Mouse (Mus musculus): ENCODE measurements at regions not wholly inside any gene's neighbourhood (a gene's known extent, or its start where the extent isn't known, plus 50 kb on each side); places are given as distances from the start of the nearest gene placed in this dataset.

DNA sequence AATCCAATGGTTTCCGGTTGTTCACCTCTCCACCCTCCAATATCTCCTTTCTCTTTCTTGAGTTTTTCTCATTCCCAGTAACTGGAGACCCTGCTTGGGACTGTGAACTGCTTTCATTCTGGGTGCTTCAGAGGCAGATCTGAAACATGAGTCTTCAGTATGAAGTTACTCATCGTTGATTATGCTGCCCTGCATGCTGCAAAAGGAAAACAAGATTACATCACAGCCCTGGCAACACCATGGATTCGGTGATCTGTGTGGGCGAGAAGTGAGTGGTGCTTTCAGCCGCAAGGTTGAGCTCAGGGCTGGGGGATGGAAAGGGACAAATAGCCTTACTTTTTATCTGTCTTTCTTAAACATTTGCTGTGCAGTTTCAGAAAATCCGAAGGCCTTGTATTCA, 164.8 kb upstream of the Dpt start:
- DNase-seq (ENCODE audit: low read depth, low spot score) = peak; percentile 54

DNA sequence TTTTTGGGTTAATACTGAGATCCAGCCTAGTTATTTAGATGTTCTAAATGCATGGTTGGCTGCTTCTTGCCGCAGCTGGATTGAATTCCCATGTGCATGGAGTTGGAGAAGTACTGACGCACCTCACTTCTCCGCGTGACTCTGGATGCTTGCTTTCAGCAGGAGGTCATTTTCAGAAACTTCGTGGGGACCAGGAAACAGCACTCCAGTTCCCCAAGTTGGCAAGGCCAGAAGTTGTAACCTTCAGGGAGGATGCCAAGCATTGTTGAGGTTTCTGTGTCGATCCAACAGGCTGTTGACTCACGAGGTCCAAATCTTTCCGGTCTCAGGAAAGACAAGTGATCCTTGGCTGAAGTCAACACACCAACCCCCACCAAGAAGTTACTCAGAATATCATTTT, 167.6 kb upstream of the Dpt start:
- DNase-seq (ENCODE audit: low read depth, low spot score) = peak; percentile 44

DNA sequence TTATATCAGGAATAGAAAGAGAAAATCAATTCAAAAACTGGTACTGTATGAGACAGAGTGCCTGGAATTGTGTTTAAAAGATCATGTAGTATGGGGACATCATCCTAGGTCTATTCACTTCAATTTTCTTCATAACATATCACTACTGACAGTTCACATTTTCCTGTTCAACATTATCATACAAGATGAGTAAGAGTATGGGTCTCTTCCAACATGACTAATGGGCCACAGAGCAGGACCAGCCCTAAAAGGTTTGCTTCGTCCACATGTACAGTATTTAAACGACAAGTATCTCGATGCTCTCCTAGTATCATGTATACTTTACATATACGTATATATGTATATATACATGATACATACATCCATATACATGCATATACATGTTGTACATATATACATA, 164.8 kb upstream of the Atp1b1 start:
- peak; percentile 20 for DNase-seq (ENCODE audit: low read depth, low spot score)

DNA sequence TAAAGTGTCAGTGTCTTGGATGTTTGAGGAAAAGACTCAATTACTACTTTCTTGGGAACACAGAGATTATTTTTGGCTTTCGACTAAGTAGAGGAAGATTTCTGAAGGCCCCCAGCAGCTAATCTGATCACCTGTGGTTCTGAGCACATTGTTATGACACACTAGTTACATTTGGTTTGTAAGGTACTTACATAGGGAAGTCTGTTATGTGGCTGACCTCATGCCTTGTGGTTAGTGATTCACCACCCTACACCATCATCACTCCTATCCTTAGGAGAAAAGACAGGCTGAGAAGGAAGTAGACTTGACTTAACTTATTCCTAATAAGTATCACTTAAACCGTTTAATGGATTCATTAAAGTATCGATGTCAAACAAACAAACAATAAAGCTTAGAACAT, 164.3 kb upstream of the Atp1b1 start:
- DNase-seq (ENCODE audit: low read depth, low spot score) = no peak

DNA sequence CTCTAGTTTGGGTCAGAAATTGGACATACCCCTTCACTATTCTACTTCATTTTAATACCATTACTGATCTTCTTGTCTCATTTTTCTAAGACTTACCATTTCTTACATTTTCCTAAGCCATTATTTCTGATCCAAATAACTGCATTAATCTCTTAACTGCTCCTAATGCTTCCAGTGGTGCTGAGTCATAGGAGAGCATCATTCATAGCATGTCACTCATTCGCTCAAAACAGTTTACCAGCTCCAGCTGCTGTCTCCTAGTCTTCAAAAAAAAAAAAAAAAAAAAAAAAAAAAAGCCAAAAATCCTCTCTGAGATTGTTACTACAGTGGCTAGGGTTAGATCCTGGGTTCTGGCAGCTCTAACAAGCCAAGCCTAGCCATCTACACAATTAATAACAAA, 162.0 kb upstream of the Atp1b1 start:
- DNase-seq (ENCODE audit: low read depth, low spot score) = no peak

DNA sequence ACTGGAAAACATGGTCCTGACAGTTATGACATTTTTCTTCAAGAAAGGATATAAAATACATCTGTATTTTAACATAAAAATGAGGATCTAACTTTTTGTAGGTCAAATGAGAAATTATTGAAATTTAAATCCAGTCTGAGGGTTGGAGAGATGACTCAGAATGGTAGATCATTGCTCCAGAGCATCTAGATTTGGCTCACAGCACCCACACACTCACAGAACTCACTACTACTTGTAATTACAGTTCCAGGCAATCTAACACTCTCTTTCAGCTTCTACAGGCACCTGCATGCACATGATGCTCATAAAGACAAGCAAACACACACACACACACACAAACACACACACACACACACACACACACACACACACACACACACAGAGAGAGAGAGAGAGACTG, 159.7 kb upstream of the Atp1b1 start:
- no peak for DNase-seq (ENCODE audit: low read depth, low spot score)

DNA sequence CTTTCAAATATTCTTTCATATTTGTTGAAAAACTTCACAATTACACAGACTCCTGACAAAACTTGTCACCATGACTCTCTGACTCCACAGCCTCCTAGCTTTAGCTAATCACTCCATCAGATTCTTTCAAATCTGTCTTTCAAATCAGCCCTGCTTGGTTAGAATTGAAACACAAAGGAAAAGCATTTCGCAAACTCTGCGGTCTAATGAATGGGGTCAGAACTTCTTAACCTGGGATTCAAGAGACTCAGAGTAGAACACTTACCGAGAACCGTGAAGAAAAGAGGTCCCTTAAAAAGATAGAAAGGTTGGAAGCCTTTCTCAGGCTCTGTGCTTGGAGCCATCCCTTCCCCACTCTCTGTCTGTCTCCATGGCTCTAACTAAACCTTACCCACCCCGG, 148.9 kb upstream of the Atp1b1 start:
- no peak for DNase-seq (ENCODE audit: low read depth, low spot score)

DNA sequence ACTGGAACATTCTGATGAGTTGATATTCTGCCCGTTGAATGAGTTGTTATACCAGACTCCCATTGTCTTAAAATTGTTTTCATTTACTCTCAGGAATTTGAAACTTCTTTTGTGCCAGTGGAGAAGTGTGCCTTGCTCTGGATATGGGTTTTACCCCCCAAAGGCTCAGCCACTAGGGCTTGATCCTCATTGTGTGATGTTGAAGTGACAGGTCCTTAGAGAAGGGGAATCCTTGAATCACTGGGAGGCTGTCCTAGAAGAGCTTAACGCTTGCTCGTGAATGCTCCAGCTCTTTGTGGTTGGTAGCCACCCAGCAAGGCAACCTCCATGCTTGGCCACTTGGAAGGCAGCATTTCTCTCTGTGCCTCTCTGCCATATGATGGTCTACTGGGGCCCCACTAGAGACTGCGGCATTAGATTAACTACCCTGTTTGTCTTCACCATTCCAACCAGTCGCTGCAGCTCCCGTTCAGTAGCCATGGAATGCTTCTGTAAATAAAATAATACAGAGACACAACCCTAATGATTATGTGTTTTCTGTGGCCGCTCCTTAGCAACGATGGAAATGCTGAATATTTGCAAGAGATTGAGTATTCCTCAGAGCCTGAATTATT, 148.1 kb upstream of the Atp1b1 start:
- no peak for DNase-seq (ENCODE audit: low read depth, low spot score)

DNA sequence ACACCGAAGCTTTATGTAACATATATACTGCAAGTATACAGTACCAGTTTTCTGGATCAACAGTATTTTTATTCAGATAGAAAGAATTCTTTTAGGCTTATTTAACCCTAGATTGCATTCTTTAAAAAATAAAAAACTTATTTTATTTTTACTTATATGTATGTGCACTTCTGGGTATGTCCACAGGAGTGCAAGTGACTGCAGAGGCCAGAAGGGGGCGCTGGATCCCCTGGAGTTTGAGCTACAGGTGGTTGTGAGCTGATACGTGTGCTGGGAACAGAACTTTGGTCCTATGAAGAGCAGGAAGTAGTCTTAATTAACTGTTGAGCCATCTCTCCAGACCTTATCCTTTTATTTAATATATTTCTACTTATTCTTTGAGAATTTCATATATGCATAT, 145.3 kb upstream of the Atp1b1 start:
- DNase-seq (ENCODE audit: low read depth, low spot score) = no peak

DNA sequence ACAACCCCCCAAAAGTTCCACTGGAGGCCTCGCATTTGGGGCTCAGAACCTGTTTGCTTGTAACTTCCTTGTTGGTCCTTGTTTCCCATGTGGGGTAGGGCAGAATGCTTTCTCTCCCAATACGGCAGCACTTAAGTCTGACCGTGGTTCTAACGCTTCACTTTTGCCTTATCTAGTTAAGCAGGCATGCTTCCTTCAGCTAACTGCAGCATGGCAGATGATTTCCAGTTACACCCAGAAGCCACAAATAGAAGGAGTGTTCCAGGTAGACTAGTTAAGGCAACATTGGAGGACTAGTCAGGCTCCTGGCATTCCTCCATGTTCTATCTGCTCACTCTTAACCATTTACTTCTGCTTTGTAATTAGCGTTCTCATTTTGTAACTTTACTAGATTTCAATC, 144.4 kb upstream of the Atp1b1 start:
- no peak for DNase-seq (ENCODE audit: low read depth, low spot score)

DNA sequence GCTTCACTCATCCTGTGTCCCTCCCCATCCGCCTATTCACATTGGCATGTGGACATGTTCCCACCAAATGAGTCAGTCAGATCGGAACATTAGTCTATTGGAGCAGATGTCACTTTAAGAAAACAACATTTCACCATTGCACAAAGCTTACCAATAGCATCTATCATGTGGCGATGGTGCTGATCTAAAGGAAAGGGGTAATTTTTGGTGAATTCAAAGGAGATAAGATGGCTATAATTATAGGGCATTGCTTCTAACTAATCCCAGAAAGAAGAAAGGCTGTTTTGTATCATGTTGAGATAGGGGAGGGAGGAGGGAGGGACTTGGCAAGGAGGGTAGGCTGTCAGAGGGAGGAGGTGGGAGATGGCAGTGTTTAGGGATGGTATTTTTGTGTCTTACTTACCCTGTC, 132.1 kb upstream of the Atp1b1 start:
- DNase-seq (ENCODE audit: low read depth, low spot score) = no peak

DNA sequence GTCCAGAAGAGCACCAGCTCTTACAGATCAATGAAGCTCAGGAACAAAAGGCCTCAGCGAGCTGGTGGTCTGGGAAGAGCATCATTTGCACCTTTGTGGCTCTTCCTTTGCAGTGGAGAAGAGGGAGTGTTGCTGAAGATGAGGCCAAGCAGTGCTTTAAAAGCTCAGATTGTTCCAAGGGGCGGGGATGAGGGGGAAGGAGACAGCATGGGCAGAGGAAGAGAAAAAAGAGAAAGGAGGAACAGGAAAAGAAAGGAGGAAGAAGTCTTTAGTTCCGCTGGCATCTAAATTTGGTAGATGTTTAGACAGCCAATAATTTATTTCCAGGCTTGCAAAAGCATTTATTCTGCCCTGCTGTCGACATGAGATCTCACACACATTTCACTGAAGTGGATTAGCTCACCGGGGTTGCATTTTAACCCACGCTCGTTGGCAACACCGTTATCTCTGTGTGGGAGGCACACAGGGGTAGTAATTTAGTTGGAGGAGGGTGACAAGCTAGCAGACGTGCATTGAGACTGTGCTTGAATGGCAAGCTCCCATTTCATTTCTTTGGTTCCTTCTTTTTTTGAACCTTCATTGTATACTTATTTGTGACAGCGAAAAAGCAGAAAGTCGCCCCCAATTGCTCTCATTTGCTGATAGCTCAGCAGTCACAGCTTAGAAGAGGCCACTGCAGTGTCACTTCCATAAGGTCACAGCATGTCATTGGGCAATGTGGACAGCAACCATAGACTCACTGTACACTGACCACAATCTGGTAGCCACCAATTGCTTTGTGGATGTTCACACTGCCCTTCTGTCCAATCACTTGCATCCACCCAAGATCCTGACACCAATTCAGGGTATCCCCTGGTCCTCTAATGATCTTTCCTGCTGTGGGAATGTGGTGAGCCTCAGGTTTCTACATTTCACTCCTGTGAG, 128.2 kb upstream of the Atp1b1 start:
- DNase-seq (ENCODE audit: low read depth, low spot score) = no peak

DNA sequence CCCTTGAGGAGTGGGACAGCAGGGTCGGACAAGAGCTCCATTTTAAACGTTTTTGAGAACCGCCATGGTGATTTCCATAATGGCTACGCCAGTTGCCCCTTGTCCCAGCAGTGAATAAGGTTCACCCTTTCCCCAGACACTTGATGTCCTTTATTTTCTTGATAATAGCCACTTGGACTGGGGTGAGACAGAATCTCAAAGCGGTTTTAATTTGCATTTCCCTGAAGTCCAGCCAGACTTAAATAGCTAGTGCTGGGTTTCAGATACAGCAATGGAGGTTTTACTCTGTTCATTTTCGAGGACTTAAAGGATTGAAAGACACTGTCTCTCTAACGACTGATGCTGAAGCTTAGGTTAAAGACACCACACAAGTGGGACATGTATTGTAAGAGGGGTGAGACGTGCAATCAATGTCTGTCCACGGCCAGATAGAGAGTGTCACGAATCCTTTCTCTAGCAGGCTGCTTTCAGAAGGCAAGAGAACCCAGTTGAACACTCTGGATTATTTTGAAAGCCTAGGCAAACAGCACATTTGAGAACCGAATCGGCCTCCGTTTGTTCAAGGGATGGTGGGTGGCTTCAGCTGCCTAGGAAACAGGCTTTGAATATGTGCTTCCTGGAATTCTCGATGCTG, 118.8 kb upstream of the Atp1b1 start:
- no peak for DNase-seq (ENCODE audit: low read depth, low spot score)

DNA sequence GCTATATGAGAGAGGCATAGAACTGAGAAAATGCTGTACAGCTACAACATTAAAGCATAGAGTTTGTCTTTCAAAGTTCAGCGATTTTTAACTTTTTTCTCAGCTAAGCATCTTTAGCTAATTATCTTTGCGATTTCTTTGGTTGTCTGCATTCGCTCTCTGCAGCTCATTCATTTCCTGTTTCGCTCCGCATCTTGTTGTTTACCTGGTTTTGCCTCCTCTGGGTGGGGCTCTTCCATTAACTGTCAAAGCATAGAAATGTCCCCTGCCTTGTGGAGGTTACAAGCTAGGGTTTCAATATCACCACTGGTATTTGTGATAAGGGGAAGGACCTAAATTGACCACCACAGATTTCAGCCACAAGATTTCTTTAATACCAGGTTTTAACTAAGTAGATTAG, 115.5 kb upstream of the Atp1b1 start:
- no peak for DNase-seq (ENCODE audit: low read depth, low spot score)

DNA sequence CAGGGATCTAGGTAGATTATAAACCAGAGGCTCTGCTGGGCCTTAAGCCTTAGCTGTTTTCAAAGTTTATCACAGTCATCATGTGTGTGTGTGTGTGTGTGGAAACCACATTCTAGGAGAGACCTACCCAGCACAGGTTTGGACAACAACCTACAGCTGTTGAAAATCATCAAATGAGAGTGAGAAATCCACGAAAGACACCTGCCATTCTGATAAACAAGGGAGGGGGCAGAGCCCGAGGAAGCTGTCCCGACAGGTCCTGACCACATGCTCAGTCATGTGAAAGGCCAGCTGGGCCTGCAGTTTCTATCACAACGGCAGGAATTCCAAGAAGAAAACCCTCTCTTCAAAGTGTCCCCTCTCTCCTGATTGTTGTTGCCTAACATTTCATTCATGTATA, 114.0 kb upstream of the Atp1b1 start:
- no peak for DNase-seq (ENCODE audit: low read depth, low spot score)

DNA sequence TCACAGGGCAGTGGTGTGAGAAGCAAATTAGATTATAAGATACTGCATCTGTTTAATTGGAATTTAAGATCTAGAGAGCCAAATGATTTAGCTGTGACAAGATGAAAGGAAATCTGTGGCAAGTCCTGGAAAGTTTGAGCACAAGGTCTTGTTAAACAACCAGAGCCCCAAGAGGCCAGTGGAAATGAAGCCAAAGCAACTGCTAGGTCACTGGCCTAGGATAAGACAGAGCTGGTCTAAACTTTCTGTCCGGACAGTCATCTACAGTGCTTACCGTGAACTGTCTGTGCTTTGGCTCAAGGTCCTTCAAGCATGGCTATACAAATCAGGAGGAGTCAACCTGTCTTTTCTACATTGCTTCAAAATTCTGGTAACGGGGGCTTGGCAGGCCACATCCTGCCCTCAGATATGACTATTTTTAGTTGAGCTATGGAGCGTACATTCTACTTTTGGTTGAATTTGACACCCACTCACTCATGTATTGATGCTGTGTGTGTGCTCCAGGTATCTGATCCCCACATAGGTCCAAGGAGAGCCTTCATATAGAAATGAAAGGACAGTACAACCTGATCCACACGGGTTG, 113.4 kb upstream of the Atp1b1 start:
- no peak for DNase-seq (ENCODE audit: low read depth, low spot score)

DNA sequence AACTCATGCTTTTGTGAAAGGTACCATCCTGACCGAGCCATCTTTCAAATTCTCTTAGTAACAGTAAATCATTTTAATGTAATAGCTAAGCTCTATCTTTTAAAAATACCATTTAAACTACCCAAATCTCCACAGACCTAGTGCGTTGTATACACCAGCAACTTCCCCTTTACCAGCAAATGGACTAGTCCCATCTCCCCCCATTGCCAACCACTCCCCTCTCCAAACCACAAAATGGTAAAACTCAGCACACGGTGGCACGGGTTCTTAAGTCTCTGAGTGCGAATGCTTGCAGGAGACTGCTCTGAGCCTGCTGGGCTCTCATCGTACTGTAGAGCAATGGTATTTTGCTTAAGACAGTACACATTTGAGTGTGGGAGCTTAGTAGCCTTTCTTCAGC, 106.7 kb upstream of the Atp1b1 start:
- DNase-seq (ENCODE audit: low read depth, low spot score) = no peak

DNA sequence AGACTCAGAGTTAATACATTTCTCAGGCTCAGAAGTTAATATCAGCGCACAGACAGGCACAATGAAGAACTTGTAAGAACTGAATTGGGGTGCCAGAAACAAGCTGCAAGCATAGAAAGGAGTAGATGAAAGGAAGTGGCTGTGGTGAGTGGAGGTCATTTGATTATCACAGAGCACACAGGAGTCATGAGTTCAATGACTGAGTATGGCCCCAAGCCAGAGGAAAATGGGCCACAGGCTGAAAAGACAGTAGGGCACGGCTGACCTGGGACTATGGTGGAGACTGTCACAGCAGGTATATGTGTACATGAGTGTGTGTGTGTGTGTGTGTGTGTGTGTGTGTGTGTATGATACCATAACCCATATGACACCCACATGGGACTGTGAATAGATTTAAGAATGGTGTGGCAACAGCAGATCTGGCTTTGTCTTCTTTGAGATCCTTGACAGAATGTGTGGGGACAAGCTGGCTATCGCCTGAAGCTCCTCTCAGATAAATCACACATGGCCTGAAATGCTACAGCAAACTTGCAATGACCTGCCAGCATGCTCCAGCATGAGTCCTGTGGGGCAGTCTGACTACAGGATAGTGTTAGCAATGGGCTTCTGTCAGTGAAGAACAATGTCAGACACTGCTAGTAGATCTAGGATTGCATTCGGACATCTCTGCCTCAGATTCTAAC, 101.5 kb upstream of the Atp1b1 start:
- DNase-seq (ENCODE audit: low read depth, low spot score) = no peak

DNA sequence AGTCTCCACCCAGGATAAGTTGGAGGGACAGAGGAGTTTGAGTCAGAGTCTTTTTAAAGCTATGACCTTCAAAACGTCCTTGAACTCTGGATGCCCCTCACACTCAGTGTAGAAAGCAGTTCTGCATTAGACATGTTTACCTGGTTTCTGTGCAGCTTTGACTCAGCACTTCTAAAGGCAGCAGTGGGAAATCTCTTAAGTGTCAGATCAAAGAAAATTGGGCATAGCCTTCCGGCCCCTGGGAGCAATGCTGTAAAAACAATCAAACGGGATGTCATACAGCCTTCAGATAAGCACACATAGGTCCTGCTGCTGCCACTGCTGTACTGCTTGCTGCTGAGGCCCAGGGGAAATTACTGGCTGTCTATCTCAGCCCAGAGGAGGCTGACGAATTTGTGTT, 94.5 kb upstream of the Atp1b1 start:
- DNase-seq (ENCODE audit: low read depth, low spot score) = no peak

DNA sequence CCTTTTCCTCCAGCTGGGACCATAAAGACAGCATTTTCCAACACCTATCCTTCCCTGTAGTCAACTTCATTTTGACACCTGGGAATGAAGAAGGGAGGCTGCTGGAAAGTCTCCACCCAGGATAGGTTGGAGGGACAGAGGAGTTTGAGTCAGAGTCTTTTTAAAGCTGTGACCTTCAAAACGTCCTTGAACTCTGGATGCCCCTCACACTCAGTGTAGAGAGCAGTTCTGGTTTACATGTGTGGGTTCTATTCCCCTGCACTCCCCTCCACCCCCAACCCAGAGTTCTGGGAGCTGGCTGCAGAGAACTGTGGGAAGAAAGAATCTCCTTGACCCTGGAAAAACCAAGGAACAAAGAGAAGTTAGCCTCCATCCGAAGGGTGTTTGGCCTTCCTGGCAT, 92.9 kb upstream of the Atp1b1 start:
- DNase-seq (ENCODE audit: low read depth, low spot score) = no peak

DNA sequence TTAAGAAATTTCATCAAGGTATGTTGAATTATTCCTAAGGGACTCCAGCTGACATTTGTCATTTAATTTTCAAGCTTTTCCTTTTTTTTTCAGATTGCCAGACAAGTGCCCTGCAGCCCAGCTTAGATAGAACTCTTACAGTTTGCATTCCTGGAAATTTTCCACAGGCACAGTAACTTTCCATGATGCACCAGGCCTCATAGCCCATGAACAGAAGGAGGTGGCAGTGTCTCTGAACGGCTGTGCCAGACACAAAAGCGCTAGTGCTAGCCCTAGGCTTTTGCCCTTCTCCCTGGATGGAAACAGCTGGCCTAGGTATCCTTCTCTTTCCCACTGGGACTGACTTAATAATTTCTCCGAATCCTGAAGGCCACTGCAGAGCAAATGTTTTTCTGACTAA, 92.4 kb upstream of the Atp1b1 start:
- no peak for DNase-seq (ENCODE audit: low read depth, low spot score)

DNA sequence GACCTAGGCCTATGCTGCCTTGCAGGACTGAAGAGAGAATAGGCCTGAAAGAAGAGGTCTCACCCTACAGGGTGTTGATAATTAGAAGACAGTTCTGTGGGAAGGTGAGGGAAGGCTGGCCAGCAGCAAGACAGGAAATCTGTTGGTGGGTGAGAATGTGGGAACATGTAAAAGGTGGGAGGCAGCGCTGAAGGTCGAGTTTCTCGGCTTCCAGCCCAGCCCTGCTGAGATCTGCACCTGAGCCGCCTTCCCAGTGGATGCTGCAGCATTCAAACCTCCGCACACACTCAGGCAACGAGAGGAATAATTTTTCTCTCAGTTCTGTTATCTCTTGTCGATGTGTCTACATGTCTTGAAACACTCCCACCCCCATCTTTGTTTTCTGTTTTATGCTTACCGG, 89.9 kb upstream of the Atp1b1 start:
- no peak for DNase-seq (ENCODE audit: low read depth, low spot score)
